ENCODE assay signal across 9 mouse cellular contexts in genomic region chr6:42692517-42693190, GRCm38 (mm10). TPM values are rescaled to one million over a fixed set of nuclear protein-coding genes. Genes with fewer than 3 reads are reported as not detected.
DNase-seq lines count a peak whose midpoint lies in the region; ATAC-seq and TF ChIP-seq lines count a peak whose summit lies in the region.
"Had no signal": no experiment of that assay in that cellular context is flagged by ENCODE, and none has a peak within 500 bp of the region (broad histone marks: within the 10 kb centered on the region; RNA-seq: fewer than 3 reads in every experiment).

No protein-coding gene starts in this region.

- peak overlapping the region; percentile 71 for H3K4me2 ChIP-seq in forebrain, embryonic 13.5 days
- H3K4me2 ChIP-seq in heart, embryonic 16.5 days (ENCODE audit: low read depth, low read length) = peak overlapping the region; percentile 79
- H3K4me2 ChIP-seq in liver, embryonic 11.5 days = peak overlapping the region; percentile 82
- H3K4me2 ChIP-seq in myocyte (ENCODE audit: low read depth) = peak overlapping the region; percentile 81

- peak; percentile 94 for ATAC-seq in cerebellum, adult (ENCODE audit: insufficient number of reproducible peaks, low FRiP score, low TSS enrichment)
- peak; percentile 95 for ATAC-seq in forebrain, embryonic 13.5 days
- peak; percentile 90 for ATAC-seq in heart, embryonic 16.5 days (replicated peaks; ENCODE audit: extremely low read depth, insufficient read depth, low FRiP score)
- peak; percentile 85 for ATAC-seq in liver, embryonic 11.5 days (replicated peaks; ENCODE audit: low FRiP score)

- peak overlapping the region; percentile 0 for H3ac ChIP-seq in myocyte (ENCODE audit: control insufficient read depth, insufficient read length)

- WGBS in forebrain, embryonic 13.5 days = under 1% methylated on average over 32 of the region's 32 CpGs
- WGBS in heart, embryonic 16.5 days = under 1% methylated on average over 32 of the region's 32 CpGs
- under 1% methylated on average over 32 of the region's 32 CpGs for WGBS in liver, embryonic 11.5 days

- peaks cover 26% of the 10 kb centered on the region for H3K79me2 ChIP-seq in myocyte (ENCODE audit: control insufficient read depth, insufficient read depth)

- H3K4me1 ChIP-seq in E14TG2a.4 (replicated peaks; ENCODE audit: low read depth, low read length) = peaks cover 17% of the 10 kb centered on the region
- peaks cover 22% of the 10 kb centered on the region for H3K4me1 ChIP-seq in forebrain, embryonic 13.5 days
- H3K4me1 ChIP-seq in heart, embryonic 16.5 days (ENCODE audit: control insufficient read depth, insufficient read depth, low read length) = peaks cover 12% of the 10 kb centered on the region
- no peaks in the 10 kb centered on the region for H3K4me1 ChIP-seq in liver, embryonic 11.5 days (replicated peaks; ENCODE audit: control insufficient read depth, insufficient read depth, low read length)

- H3K9me3 ChIP-seq in E14TG2a.4 (ENCODE audit: low read length) = no peaks in the 10 kb centered on the region
- H3K9me3 ChIP-seq in forebrain, embryonic 13.5 days (replicated peaks) = no peaks in the 10 kb centered on the region
- H3K9me3 ChIP-seq in heart, embryonic 16.5 days (replicated peaks; ENCODE audit: control insufficient read depth, low read length) = no peaks in the 10 kb centered on the region
- no peaks in the 10 kb centered on the region for H3K9me3 ChIP-seq in liver, embryonic 11.5 days (ENCODE audit: control insufficient read depth, low read length)
- H3K9me3 ChIP-seq: G1E had no signal

- H3K4me3 ChIP-seq in E14TG2a.4 (replicated peaks; ENCODE audit: low read length) (peak overlapping the region; percentile 92), myocyte (peak overlapping the region; percentile 86)
- peak overlapping the region; percentile 82 for H3K4me3 ChIP-seq in forebrain, embryonic 13.5 days
- peak overlapping the region; percentile 68 for H3K4me3 ChIP-seq in heart, embryonic 16.5 days (ENCODE audit: low read length)
- H3K4me3 ChIP-seq in liver, embryonic 11.5 days (ENCODE audit: low read depth, low read length) = peak overlapping the region; percentile 64

- H3K9ac ChIP-seq in forebrain, embryonic 13.5 days = peak overlapping the region; percentile 92
- H3K9ac ChIP-seq in heart, embryonic 16.5 days (ENCODE audit: low read length) = peak overlapping the region; percentile 79
- peak overlapping the region; percentile 69 for H3K9ac ChIP-seq in liver, embryonic 11.5 days (ENCODE audit: low read depth, low read length)

- no peaks in the 10 kb centered on the region for H3K36me3 ChIP-seq in E14TG2a.4 (ENCODE audit: insufficient read depth, low read length)
- peaks cover 16% of the 10 kb centered on the region for H3K36me3 ChIP-seq in forebrain, embryonic 13.5 days (ENCODE audit: poor library complexity, severe bottlenecking)
- H3K36me3 ChIP-seq in heart, embryonic 16.5 days (ENCODE audit: control insufficient read depth, insufficient read depth) = peaks cover under 1% of the 10 kb centered on the region
- H3K36me3 ChIP-seq in liver, embryonic 11.5 days (ENCODE audit: control insufficient read depth, insufficient read depth, low read length) = no peaks in the 10 kb centered on the region
- peaks cover 4% of the 10 kb centered on the region for H3K36me3 ChIP-seq in myocyte (ENCODE audit: control insufficient read depth, insufficient read depth)
- H3K36me3 ChIP-seq: G1E had no signal

- DNase-seq in kidney, postnatal 25 days = peak; percentile 85 to 92
- peak; percentile 79 for DNase-seq in liver, embryonic 11.5 days (ENCODE audit: low spot score)
- DNase-seq in urinary bladder, adult 18-20 months (ENCODE audit: low spot score in 2 of 2) = peak; percentile 69 to 76

- H3K27me3 ChIP-seq in E14TG2a.4 (ENCODE audit: insufficient read depth, low read length) = peaks cover 10% of the 10 kb centered on the region
- no peaks in the 10 kb centered on the region for H3K27me3 ChIP-seq in forebrain, embryonic 13.5 days
- no peaks in the 10 kb centered on the region for H3K27me3 ChIP-seq in heart, embryonic 16.5 days (ENCODE audit: control insufficient read depth, insufficient read depth, low read length)
- no peaks in the 10 kb centered on the region for H3K27me3 ChIP-seq in liver, embryonic 11.5 days (replicated peaks; ENCODE audit: control insufficient read depth, insufficient read depth, low read length)
- no peaks in the 10 kb centered on the region for H3K27me3 ChIP-seq in myocyte (ENCODE audit: control insufficient read depth, insufficient read depth, insufficient read length)

- H3K27ac ChIP-seq in forebrain, embryonic 13.5 days = peak overlapping the region; percentile 98
- peak overlapping the region; percentile 81 for H3K27ac ChIP-seq in heart, embryonic 16.5 days (ENCODE audit: low read length)
- peak overlapping the region; percentile 56; the same call in 1 of the 2 replicates for H3K27ac ChIP-seq in liver, embryonic 11.5 days (ENCODE audit: low read depth, low read length)

- TF ChIP-seq POLR2A in myocyte (IDR thresholded peaks at IDR 0.05; ENCODE audit: insufficient read length, low read depth) = peak; percentile 59

- TF ChIP-seq CTCF in E14TG2a.4 (conservative IDR thresholded peaks at IDR 0.05; ENCODE audit: low read length) = no peak

TF ChIP-seq in myocyte, 11 proteins besides CTCF, POLR2A, EP300 and RAD21:
- TF ChIP-seq SRF (IDR thresholded peaks at IDR 0.05; ENCODE audit: control insufficient read depth, insufficient read length, low read depth) (no peak), POLR2AphosphoS2 (IDR thresholded peaks at IDR 0.05; ENCODE audit: insufficient read length, low read depth) (peak; percentile 75)

RNA-seq across cellular contexts. Expression of gene Tcaf1, which starts 17.2 kb away (rescaled TPM):
- polyA plus RNA-seq in forebrain, embryonic 13.5 days (2015; fragmentation: Nextera tagmentation; extraction: Ambion mirVana) = 191 and 198 TPM in 2 replicates
- polyA plus RNA-seq in heart, embryonic 16.5 days (2015; fragmentation: Nextera tagmentation; extraction: Ambion mirVana) = 39.1 and 45.1 TPM in 2 replicates
- 23.3 and 26.2 TPM in 2 replicates for polyA plus RNA-seq in liver, embryonic 11.5 days (2014; fragmentation: Nextera tagmentation; extraction: Ambion mirVana)
- 15.9 TPM for polyA plus RNA-seq in myocyte (2012; fragmentation: generic; extraction: Trizol)
- polyA plus RNA-seq: G1E had no signal

RNA-seq across cellular contexts. Expression of gene Olfr453, which starts 46.5 kb away (rescaled TPM):
- polyA plus RNA-seq in forebrain, embryonic 13.5 days (2015; fragmentation: Nextera tagmentation; extraction: Ambion mirVana) = not detected in 2 replicates
- polyA plus RNA-seq in heart, embryonic 16.5 days (2015; fragmentation: Nextera tagmentation; extraction: Ambion mirVana) = not detected in 2 replicates
- not detected in 2 replicates for polyA plus RNA-seq in liver, embryonic 11.5 days (2014; fragmentation: Nextera tagmentation; extraction: Ambion mirVana)
- not detected for polyA plus RNA-seq in myocyte (2012; fragmentation: generic; extraction: Trizol)
- polyA plus RNA-seq: G1E had no signal

RNA-seq across cellular contexts. Expression of gene Tcaf2, which starts 47.6 kb away (rescaled TPM):
- 1.4 and 1.9 TPM in 2 replicates for polyA plus RNA-seq in forebrain, embryonic 13.5 days (2015; fragmentation: Nextera tagmentation; extraction: Ambion mirVana)
- 3.7 and 4.0 TPM in 2 replicates for polyA plus RNA-seq in heart, embryonic 16.5 days (2015; fragmentation: Nextera tagmentation; extraction: Ambion mirVana)
- 0.29 and 0.55 TPM in 2 replicates for polyA plus RNA-seq in liver, embryonic 11.5 days (2014; fragmentation: Nextera tagmentation; extraction: Ambion mirVana)
- polyA plus RNA-seq in myocyte (2012; fragmentation: generic; extraction: Trizol) = 4.3 TPM
- polyA plus RNA-seq: G1E had no signal

Comparison
In these comparisons a context has a peak if more than half of its experiments do, and no peak if none do; other contexts are left out.
1. Peak in every context shown above with its lines: DNase-seq, ATAC-seq, H3K4me3 ChIP-seq and H3K27ac ChIP-seq.